Mouse (Mus musculus) regulatory T cell (primary cell): Measurements from ENCODE around the gene Hist2h2bb.
"Not testable (repeated sequence)": the region's sequence is repeated elsewhere in the genome, so short reads cannot be mapped to it uniquely, and the experiment has no call there.

Experiments
- in situ Hi-C: fragments of 300-600 bp; cut with MboI, MseI; formaldehyde crosslinking; loops from one replicate; pipeline ENCODE4 v1.15.1; 2025; ENCODE audit warnings: high pct_unique_total_duplicates

Hist2h2bb gene

GRCm38 (mm10) chr3:96239949-96240798, 29.4 kb upstream of the Hist2h2bb start, which contains the start of gene Hist2h2aa2:
Gene Hist2h2aa2 (minus strand): TSS chr3:96240276.
- in situ Hi-C loops, result not testable (repeated sequence)

- in situ Hi-C loops, result no loop called here
Measured at GRCm38 (mm10) chr3:96240799-96241197, 28.8 kb upstream of the Hist2h2bb start.

GRCm38 (mm10) chr3:96243921-96244572, 25.5 kb upstream of the Hist2h2bb start:
- in situ Hi-C loops, result no loop called here

GRCm38 (mm10) chr3:96245003-96245886, 24.3 kb upstream of the Hist2h2bb start, which contains the start of gene Hist2h2aa1:
Gene Hist2h2aa1 (plus strand): TSS chr3:96245497.
- in situ Hi-C loops, result not testable (repeated sequence)

GRCm38 (mm10) chr3:96246018-96246417, 23.5 kb upstream of the Hist2h2bb start:
- in situ Hi-C loops, result not testable (repeated sequence)

GRCm38 (mm10) chr3:96246427-96246856, 23.1 kb upstream of the Hist2h2bb start, which contains the start of gene Hist2h3c1:
Gene Hist2h3c1 (plus strand): TSS chr3:96246685.
- in situ Hi-C loops, result not testable (repeated sequence)

- in situ Hi-C loops, result no loop called here
Measured at GRCm38 (mm10) chr3:96247356-96248140, 22.0 kb upstream of the Hist2h2bb start.

- in situ Hi-C loops, result no loop called here
Measured at GRCm38 (mm10) chr3:96248141-96249033, 21.2 kb upstream of the Hist2h2bb start.

- in situ Hi-C loops, result no loop called here
Measured at GRCm38 (mm10) chr3:96249034-96249345, 20.6 kb upstream of the Hist2h2bb start.

- in situ Hi-C loops, result no loop called here
Measured at GRCm38 (mm10) chr3:96250890-96251289, 18.7 kb upstream of the Hist2h2bb start.

- in situ Hi-C loops, result no loop called here
Measured at GRCm38 (mm10) chr3:96251787-96252186, 17.8 kb upstream of the Hist2h2bb start.

- in situ Hi-C loops, result no loop called here
Measured at GRCm38 (mm10) chr3:96254683-96255355, 14.7 kb upstream of the Hist2h2bb start.

- in situ Hi-C loops, result no loop called here
Measured at GRCm38 (mm10) chr3:96255926-96256593, 13.5 kb upstream of the Hist2h2bb start.

- in situ Hi-C loops, result no loop called here
Measured at GRCm38 (mm10) chr3:96257190-96257589, 12.4 kb upstream of the Hist2h2bb start.

GRCm38 (mm10) chr3:96260220-96260619, 9.3 kb upstream of the Hist2h2bb start:
- in situ Hi-C loops, result no loop called here

- in situ Hi-C loops, result no loop called here
Measured at GRCm38 (mm10) chr3:96261623-96262022, 7.9 kb upstream of the Hist2h2bb start.

GRCm38 (mm10) chr3:96262216-96262875, 7.2 kb upstream of the Hist2h2bb start:
- in situ Hi-C loops, result no loop called here

- in situ Hi-C loops, result no loop called here
Measured at GRCm38 (mm10) chr3:96262979-96263550, 6.5 kb upstream of the Hist2h2bb start, which contains the start of gene Hist2h4. Gene Hist2h4 (minus strand): TSS chr3:96263311.
